Mouse (Mus musculus) embryonic fibroblast, embryonic 13.5 days (primary cell): ENCODE results near the gene Gltpd2. TPM values are rescaled to one million over a fixed set of nuclear protein-coding genes. Genes with fewer than 3 reads are reported as not detected.
"Not testable (repeated sequence)": the region's sequence is repeated elsewhere in the genome, so short reads cannot be mapped to it uniquely, and the experiment has no call there.

Experiments used
- H3K27ac ChIP-seq: 2 replicates; pipeline ENCODE4 v1.5.1; 2012; ENCODE audit warnings: low read length, control low read depth, inconsistent platforms; ENCODE audit not compliant: insufficient read depth
- H3K4me1 ChIP-seq: 2 replicates; pipeline ENCODE4 v1.6.1; 2011; ENCODE audit warnings: low read length; ENCODE audit not compliant: control insufficient read depth, insufficient read depth
- H3K4me3 ChIP-seq: 2 replicates; pipeline ENCODE4 v1.5.1; 2011; ENCODE audit warnings: mild to moderate bottlenecking, control low read depth, low read length; ENCODE audit not compliant: insufficient read depth
- CTCF ChIP-seq: IDR thresholded peaks from 2 replicates; pipeline ENCODE4 v1.5.1; 2011; ENCODE audit warnings: mild to moderate bottlenecking, control low read depth, low read length, moderate library complexity, borderline replicate concordance; ENCODE audit not compliant: insufficient read depth
- POLR2A ChIP-seq: IDR thresholded peaks from 2 replicates; pipeline ENCODE4 v1.6.1; 2011; ENCODE audit warnings: low read depth, mild to moderate bottlenecking, control low read depth, low read length, moderate library complexity
- polyA plus RNA-seq: library from polyadenylated mRNA; stranded (reverse); fragments of >200 nt; gene quantifications from 2 replicates; pipeline ENCODE4 v1.2.4, GENCODE M21; 2011; ENCODE audit warnings: low read depth; ENCODE audit not compliant: missing spikeins, insufficient read length

The Gltpd2 gene
- polyA plus RNA-seq, 1 experiment, result not detected

DNA sequence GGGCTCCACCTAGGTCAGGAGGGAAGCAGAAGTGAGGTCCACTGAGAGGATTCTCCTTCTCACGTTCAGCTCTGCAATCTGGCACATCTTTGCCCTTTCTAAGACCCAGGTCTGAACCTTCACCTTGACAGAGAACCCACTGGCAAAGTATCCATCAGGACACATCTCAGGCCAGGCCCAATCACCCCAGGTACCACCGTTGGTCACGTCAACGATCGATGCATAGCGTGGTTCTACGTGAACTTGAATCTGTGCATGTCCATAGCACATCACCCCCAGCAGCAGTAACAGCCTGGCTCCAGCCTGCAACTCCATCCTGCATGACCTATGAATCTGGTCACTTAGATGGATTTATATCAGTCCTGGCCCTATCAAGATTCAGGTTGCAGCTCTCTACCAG lies 4.7 kb upstream of the Gltpd2 start, which contains the start of gene Vmo1:
Gene Vmo1, minus strand, starts transcription at position 329 of the 400 bp plus-strand sequence.
- no peak within 1 kb of the TSS for H3K27ac ChIP-seq
- H3K4me3 ChIP-seq, result no peak within 1 kb of the TSS
- H3K4me1 ChIP-seq, result no peaks in the 10 kb centered on the region
- TF ChIP-seq CTCF (no peak), POLR2A (no peak)

DNA sequence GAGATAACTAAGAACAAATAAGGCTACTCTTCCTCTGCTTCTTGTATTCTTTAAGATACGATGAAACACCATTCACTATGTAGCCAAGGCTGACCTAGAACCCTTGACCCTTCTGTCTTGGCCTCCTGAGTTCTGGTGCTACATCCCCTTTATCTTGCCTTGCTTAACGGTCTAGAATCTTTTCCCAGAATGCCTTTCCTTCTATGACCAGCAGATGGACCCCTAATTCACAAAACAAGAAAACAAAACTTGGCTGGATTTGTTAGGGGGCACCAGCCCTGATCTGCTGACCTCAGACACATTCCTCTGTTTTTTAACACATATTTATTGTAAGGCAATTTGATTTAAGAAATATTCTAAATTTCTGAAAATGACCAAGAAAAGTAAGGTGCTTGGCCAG lies 2.6 kb upstream of the Gltpd2 start:
- H3K4me1 ChIP-seq, result no peaks in the 10 kb centered on the region
- no peak overlapping the region for H3K4me3 ChIP-seq
- H3K27ac ChIP-seq, result no peak overlapping the region
- TF ChIP-seq POLR2A (no peak), CTCF (no peak)

GRCm38 (mm10) chr11:70518436-70518835 lies 560 bp upstream of the Gltpd2 start:
- TF ChIP-seq POLR2A (no peak), CTCF (no peak)
- Histone ChIP-seq H3K27ac (no peak overlapping the region), H3K4me3 (no peak overlapping the region), H3K4me1 (no peaks in the 10 kb centered on the region)

DNA sequence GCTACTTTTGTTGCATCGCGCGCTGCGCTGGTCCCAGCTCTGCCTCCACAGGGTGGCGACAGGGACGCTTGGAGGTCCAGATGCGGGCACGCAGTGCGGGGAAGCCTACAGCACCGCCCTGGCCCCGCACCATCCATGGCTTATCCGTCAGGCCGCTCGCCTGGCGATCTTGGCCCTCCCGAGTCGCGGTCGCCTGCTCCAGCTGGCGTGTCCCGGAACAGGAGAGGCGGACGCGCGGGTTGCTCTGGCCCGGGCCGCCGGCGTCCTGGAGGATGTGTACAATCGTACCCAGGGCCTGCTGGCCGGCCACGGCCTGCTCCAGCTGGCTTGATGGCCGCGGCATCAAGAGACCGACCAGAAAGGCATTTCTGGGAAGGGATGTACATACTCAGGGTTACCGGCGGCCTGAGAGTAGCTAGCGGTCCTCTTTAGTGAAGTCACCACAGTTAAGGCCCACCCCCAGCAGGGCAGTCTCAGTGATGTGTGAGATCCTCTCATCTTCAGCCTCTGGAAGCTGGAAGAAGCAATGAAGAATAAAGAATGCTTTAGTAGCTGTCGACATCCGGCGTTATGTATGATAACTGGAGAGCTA lies 1.3 kb downstream of the Gltpd2 start:
- TF ChIP-seq CTCF (peak; percentile 6; the same call in 1 of the 2 replicates), POLR2A (peak; percentile 35; the same call in 1 of the 2 replicates)

GRCm38 (mm10) chr11:70523306-70523989 lies 4.5 kb downstream of the Gltpd2 start:
- H3K4me3 ChIP-seq, H3K4me1 ChIP-seq, H3K27ac ChIP-seq: not testable (repeated sequence)

More for the DNA sequence above, 1.3 kb downstream of the Gltpd2 start:
- no peak overlapping the region for H3K4me3 ChIP-seq
- no peaks in the 10 kb centered on the region for H3K4me1 ChIP-seq
- no peak overlapping the region for H3K27ac ChIP-seq

DNA sequence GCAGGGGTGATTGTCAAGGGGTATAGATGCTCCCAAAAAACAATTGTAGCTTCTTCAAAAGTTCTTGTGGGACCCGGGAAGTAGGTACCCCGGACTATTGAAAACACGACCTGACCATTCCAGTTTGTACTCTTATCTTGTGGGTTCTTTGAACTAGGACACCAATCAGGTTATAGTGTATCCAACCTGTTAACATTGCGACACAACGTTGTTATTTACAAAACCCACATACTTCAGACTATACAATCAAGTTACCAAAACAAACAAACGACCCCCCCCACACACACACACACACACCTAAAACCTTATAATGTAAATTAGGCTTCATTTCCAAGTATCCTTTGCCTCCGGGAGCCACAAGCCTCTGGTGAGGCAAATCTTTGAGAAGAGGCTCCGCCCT lies 5.8 kb downstream of the Gltpd2 start:
- no peak overlapping the region for H3K27ac ChIP-seq
- H3K4me1 ChIP-seq, result 0 out of 2 replicates have a peak, but pooled peaks cover 5% of the 10 kb centered on the region
- no peak; the same call in 1 of the 2 replicates for TF ChIP-seq POLR2A
- TF ChIP-seq CTCF, result no peak
- 0 out of 2 replicates have a peak overlapping the region, but pooled peaks have one; percentile 12 for H3K4me3 ChIP-seq

DNA sequence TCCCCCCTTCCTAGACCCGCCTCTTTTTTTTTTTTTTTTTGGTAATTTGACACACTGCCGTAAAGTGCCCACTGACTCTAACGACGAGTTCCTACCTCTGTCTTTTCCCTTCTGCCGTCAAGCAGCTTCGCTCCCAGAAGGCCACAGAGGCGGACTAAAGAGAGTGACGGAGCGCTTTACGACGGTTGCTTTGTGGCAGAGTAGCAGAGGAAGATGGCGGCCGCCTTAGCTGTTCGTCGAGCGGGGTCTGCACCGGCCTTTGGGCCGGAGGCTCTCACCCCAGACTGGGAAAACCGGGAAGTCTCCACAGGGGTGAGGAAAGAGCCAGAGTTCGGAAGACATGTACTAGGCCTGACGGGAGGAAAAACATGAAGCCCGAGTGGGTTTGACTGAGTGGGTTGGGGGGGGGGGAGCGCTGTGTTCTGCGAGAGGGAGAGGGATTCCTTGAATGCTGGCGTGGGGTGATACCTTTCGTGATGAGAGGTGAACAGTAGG lies 6.2 kb downstream of the Gltpd2 start, which contains the start of gene Psmb6:
Gene Psmb6, plus strand, starts transcription at position 184 of the 495 bp plus-strand sequence.
- H3K27ac ChIP-seq, result no peak within 1 kb of the TSS

GRCm38 (mm10) chr11:70525726-70526125 lies 6.7 kb downstream of the Gltpd2 start:
- H3K4me1 ChIP-seq, result 0 out of 2 replicates have a peak, but pooled peaks cover 5% of the 10 kb centered on the region
- H3K27ac ChIP-seq, result no peak overlapping the region
- peak overlapping the region; percentile 97 for H3K4me3 ChIP-seq
- TF ChIP-seq POLR2A (no peak), CTCF (no peak)

More for the DNA sequence above, 6.2 kb downstream of the Gltpd2 start, which contains the start of gene Psmb6:
- H3K4me3 ChIP-seq, result peak within 1 kb of the TSS; percentile 97
- TF ChIP-seq POLR2A, result peak; percentile 69
- no peak for TF ChIP-seq CTCF
- H3K4me1 ChIP-seq, result 0 out of 2 replicates have a peak, but pooled peaks cover 5% of the 10 kb centered on the region

GRCm38 (mm10) chr11:70526211-70526610 lies 7.2 kb downstream of the Gltpd2 start:
- TF ChIP-seq POLR2A (no peak), CTCF (no peak)
- Histone ChIP-seq H3K27ac (no peak overlapping the region), H3K4me1 (0 out of 2 replicates have a peak, but pooled peaks cover 5% of the 10 kb centered on the region), H3K4me3 (peak overlapping the region; percentile 97)

GRCm38 (mm10) chr11:70528610-70529009 lies 9.6 kb downstream of the Gltpd2 start:
- TF ChIP-seq CTCF (no peak), POLR2A (0 out of 2 replicates have a peak, but pooled peaks have one; percentile 5)
- no peak overlapping the region for H3K4me3 ChIP-seq
- H3K4me1 ChIP-seq, result 0 out of 2 replicates have a peak, but pooled peaks cover 5% of the 10 kb centered on the region
- H3K27ac ChIP-seq, result no peak overlapping the region

DNA sequence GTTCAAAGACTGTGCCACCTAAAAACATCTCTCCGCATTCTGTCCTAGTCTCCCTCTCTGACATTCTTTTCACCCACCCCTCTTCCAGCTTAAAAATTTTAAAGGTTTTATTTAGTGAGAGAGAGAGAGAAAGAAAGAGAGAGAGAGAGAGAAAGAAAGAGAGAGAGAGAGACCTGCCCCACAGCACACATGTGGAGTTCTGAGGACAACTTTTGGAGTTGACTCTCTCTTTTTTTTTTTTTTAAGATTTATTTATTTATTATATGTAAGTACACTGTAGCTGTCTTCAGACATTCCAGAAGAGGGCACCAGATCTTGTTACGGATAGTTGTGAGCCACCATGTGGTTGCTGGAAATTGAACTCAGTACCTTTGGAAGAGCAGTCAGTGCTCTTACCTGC lies 12.1 kb downstream of the Gltpd2 start:
- not testable (repeated sequence) for H3K27ac ChIP-seq, H3K4me3 ChIP-seq, H3K4me1 ChIP-seq
